Mouse (Mus musculus) megakaryocyte, adult 5-6 weeks (primary cell): ENCODE measurements around the gene Maml3. TPM values are rescaled to one million over a fixed set of nuclear protein-coding genes. Genes with fewer than 3 reads are reported as not detected.

Experiments used
- ATAC-seq: 2 replicates; pipeline ENCODE4 v1.8.0; 2016; ENCODE audit warnings: mild to moderate bottlenecking, inconsistent platforms; ENCODE audit not compliant: poor library complexity, severe bottlenecking
- total RNA-seq, 2 experiments: library from RNA; stranded (forward) in 1 of 2; stranded (reverse) in 1 of 2; fragments of 153-499, 151-499 nt in 1 of 2; fragments of 221-1000, 200-1000 nt in 1 of 2; gene quantifications; 2 replicates each; pipeline versions ENCODE4 v1.2.3 to v1.2.4; 2015 to 2017

Gene Maml3
- total RNA-seq, 2 experiments from 2014 or later = 3.1 to 4.3 TPM

DNA sequence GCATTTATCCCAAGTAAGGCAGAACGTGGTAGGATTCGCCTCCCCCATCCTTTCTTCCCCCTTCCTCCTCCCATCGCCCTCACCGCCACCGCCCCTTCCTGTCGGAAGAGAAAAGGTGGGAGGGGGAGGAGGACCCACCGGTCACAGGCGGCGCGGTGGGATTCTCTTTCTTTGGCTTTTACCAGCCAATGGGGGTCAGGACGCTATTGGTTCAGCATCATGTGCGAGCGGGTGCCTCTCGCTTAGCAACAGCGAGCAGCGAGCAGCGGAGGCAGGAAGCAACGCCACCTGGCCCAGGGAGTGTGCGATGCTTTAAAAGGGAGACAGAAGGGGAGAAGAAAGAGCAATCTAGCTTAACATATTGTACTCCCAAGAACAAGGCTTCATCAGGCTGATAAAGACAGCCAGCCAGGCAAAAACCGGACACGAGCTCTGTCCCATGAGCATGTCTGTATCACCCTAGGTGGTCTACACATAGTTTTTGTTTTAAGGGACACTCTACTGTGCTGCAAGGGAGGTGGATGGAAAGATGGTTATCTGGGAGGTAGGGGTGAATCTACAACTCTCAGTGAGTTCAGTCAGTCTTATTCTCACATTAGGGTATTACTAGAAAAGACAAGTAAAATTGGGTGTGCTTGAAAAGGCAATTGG is 97.1 kb downstream of the Maml3 start:
- peak; percentile 75 for ATAC-seq

DNA sequence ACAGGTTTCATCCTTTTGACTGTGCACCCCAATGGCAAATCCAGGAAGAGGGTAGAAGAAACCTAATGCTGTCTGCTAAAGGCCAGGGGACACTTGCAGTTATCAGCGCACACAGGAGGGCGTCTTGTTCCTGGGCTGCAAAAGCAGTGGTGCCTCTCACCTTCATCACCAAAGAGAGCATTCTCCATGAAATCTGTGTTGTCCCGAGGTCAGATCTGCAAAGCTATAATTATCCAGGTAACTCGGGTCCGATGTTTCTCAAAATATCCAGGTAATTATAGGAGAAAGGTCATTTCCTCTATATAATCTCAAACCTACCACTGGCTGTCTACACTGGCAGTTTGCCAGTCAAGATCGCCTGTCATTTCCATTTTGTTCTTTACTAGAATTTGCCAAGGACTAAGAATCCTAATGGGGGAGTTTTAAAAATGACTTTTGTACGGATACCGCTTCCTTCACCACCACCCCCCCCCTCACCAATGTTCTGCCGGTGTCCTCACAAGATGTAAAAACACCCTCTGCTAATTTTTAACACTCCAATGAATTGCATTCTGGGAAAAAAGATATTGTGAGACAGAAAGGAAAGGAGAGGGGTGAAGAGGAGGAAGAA is 98.0 kb downstream of the Maml3 start:
- no peak for ATAC-seq

DNA sequence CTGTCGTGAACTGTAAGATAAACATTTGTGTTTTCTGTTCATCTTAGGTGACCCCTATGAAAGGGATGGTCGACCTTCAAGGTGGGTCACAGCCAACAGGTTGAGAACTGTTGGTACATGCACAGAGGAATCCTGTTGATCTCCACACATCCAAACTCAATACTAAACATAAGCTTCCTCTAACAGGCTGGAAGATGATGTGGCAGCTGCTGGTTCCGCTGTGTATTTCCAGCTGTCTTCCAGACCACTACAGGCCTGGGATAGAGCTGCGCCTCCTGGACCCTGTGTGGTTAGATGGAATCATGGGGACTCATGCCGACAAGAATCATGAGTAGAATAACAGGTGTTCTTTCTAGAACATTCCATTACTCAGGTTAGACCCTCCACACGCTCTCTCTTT is 101.2 kb downstream of the Maml3 start:
- no peak for ATAC-seq

DNA sequence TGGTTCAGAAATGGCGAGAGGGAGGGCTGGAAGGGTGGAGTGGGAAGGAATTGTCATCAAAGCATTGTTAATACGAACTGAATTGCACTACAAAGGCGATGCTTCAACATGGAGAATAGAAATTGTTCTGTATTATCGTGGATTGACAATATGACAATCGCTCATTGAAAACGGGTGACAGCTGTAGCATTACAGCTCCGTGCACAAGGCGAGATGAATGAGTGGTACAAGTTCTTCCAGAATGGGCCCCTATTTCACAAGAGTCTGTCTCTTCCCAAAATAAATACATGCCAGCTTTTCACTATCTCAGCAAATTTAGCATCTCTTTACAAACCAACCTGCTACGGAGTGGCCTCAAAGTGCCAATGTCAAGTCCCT is 103.4 kb downstream of the Maml3 start:
- no peak for ATAC-seq

DNA sequence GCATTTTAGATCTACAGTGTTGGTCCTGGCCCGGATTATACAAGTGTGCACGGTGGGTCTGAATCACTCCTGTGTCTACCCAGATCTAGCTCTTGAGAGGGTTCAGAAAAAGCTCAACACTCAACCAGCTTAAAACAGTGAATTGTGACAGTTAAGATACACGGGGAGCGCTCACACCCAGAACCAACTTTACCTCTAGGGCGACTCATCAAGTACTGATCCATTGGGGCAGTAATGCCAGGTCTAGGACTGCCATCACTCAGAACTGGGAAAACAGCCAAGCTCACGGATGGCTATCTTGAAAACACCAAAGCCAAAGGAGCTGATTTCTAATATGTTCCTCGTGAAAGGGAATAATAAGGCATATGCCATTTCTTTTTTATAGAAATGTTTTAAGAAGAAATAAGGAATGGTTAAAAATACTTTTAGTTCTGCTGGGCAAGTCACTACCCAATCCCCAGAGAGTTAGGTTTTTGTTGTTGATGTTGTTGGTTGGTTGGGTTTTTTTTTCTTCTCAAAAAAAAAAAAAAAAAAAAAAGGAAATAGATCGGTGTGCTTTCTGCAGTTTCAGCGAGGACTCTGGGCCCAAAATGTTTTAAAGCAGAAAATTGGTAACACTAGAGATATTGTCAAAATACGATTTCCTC is 103.9 kb downstream of the Maml3 start:
- no peak for ATAC-seq

DNA sequence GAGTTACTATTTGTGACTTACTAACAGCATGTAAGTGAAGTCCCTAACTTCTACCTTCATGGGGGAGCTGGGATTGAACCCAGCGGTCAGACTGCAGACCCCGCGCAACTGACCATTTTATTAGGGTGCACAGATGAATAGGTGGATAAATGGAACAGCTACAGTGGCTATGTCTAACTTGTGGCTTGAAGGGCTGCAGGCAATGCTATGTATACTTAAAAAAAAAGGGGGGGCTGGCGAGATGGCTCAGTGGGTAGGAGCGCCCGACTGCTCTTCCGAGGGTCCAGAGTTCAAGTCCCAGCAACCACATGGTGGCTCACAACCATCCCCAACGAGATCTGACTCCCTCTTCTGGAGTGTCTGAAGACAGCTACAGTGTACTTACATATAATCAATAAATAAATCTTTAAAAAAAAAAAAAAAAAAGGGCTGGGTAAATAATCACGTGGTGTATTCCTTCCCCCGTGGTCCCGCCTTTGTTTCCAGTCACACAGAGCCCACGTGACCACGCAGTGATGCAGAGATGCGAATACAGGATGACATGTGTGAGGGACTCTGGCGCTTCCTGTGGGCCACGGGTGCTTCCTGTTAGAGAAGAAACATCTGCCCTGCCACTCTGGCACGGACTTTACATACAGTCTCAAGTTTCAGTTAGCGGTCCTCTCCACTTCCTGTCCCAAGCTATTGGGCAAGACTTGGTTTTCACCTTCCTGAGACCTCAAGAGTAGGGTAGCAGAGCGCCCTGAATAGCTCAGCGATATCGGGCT is 105.0 kb downstream of the Maml3 start:
- peak; percentile 98 for ATAC-seq

DNA sequence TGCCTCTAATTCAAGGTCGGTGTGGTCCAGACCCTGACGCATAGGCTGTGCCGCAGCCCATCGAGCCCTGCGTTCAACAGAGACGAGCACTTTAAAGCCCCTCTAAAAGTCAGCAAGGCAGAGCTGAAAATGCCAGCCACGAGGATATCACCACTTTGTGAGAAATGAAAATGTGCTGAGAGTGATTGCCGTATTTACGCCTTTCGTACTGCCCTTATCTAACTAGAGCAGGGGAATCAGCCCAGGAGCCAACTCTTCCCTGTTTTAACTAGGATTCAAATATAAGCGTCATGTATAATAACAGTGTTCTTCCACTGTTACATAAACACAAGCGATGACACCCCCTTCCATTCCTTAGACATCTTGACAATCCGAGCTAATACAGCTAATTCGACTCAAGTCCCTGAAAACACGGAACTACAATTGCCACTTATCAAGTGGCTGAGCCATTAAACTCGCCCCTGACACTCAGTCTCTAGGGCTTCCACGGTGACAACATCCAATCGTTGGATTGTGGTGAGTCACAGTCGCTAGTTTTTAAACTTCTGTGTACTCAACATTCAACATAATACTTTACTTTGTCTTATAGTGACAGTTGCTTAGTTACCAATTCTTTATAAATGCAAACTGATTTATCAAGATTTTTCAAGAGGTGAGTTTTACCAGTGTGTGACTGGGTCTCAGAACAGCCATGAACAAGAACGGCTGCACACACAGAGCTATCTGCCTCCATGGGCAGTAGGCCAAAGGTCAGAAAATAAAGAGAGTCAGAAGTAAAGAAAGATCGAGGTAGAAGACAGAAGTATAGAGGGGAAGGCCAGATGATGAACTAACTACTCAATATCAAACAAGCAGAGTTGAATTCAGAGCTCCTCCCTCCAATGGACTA is 106.1 kb downstream of the Maml3 start:
- ATAC-seq = no peak

DNA sequence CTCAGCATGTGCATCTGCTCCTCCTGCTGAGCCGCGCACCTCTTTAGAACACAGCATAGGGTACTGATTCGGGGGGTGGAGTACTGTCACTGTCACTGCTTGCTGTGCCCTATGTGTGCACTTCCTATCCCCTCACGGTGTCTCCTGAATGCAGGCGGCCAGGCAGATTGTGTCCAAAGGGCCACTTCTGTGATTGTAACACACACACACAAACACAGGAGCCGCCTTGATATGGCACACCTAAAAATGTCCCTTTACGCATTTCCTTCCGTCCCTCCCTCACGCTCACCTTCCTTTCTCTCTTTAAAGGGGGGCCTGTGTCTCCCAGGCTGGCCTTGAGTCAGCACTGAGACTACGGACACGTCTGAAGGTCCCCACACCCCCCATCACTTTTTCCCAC is 107.3 kb downstream of the Maml3 start:
- ATAC-seq = no peak

DNA sequence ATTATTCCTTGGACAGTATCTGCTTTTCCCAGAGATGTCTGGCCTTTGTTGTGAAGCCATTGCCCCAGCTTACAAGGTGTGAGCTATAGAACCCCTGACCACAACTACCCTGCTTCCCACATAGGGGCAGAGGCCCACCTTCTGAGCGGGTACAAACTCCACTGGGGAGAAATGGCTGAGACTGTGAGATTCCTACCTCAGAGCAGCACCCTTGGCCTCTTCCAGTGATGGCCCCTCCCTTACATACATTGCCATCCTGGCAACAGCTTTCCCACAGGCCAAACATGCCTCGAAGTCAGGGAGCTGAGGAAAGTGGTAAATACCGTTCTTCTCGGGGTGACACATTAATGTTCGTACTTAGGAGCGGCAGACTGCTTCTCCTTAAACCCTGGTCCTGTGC is 118.4 kb downstream of the Maml3 start:
- ATAC-seq = no peak

DNA sequence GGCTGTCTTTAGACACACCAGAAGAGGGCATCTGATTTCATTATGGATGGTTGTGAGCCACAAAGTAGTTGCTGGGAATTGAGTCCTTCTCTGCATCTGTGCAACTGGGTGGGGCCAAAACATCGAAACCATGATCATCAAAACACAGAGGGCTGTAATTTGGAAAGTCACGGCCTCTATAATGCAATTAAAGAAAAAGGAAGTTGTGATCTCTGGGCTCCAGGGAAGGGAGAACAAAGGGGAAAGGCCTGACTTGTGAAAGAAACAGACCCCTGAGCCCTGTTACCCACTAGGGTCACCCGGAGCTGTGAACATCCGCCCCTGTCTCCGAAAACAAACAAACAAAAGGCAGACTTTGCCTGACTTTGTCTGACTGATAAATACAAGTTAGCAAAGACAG is 123.4 kb downstream of the Maml3 start:
- ATAC-seq = peak; percentile 73

DNA sequence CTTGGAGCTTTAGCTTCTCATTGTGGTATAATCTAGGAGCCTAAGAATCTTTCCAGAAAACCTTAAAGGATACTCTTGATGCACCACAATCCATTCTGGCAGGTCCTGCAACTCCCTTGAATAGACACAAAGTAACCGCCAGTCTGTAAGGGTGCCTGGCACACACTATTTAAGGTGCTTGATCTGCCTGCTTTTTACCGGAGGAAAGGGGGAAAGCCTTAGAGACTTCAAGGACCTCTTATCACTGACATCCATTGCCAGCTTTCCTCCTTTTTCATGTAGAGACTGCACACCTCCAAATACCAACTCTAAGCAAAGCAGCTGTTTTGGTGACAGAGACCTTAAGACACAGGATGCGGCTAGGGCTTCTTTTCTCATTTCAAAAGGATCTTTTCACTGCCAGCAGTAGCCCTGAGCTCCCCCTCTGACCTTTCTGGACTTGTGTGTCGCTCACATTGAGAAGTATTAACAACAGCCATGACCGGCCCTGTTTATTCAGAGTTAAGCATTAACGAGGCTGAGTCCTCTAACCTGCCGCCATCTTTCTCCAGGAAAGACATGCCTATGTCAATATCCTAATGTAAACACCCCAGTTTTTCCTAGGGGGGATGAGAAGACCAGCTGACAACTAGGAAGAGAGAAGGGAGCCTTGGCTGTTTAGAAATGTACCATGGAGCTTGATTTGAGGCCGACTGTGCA is 127.1 kb downstream of the Maml3 start:
- ATAC-seq = no peak

DNA sequence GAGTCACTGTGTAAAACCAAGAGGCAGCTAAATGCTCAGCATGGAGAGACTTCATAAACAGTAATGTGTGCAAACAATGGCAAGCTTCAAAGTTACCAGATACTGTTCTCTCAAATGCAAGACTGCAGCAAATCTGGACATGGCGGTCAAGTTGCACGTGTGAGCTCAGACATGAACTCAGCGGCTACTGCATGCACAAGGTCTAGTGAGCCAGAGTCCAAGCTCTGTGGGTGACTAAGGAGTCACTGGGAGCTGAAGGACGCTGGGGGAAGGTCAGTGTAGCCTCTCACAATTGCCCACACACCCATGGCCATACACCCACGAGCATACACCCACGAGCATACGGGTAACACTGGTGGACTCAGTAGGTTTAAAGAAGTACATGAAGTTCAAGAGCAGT is 130.3 kb downstream of the Maml3 start:
- no peak for ATAC-seq

DNA sequence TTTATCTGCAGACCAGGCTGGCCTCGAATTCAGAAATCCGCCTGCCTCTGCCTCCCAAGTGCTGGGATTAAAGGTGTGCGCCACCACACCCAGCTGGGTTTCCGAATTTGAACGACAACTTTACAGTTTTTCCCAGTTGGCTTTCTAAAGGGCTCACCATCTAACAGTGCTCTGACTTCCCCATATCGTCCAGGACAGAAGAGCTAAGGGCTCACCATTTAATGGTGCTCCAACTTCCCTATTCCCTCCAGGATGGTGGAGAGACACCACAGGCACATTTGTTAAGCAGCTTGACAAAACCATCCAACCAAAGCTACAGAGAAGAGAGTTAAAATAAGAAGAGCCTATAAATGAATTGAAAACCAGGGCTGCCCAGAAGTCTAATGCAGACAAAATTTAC is 130.7 kb downstream of the Maml3 start:
- 0 out of 2 replicates have a peak, but pooled peaks have one; percentile 33 for ATAC-seq

DNA sequence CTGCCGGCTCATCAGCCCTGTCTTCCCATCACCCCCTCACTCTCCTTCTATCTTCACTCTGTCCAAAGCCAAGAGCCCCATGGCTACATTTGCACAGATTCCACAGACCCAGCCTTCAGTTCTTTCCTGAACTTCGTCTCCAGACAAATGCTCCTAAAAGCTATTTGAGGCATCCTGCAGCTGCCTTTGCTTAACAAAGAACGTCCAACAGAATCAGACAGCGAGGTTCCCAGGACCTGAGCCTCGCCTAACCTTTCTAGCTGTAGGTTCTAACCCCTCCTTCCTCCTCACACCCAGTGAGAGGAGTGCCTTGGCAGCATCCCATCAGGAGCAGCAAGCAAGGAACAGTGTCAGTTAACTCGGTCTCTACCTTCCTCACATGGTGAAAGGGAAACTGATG is 132.3 kb downstream of the Maml3 start:
- no peak for ATAC-seq

DNA sequence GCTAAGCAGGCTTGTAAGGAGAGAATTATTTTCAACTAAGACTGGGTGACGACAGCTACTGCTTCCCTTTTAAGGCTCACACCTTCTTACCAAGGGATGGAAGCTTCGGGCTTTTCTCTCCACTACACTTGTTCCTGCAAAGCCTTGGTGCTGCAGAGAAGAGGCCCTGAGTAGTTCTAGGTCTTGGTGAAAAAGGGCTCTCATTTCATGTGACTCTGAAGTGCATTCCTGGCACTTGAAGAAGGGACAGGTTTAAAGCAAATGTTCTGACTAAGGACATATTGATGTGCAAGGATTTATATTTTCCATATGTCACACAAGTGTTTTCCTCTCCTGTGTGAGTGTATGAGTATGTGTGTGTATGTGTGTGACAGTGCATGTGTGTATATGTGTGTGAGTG is 134.4 kb downstream of the Maml3 start:
- ATAC-seq = no peak

DNA sequence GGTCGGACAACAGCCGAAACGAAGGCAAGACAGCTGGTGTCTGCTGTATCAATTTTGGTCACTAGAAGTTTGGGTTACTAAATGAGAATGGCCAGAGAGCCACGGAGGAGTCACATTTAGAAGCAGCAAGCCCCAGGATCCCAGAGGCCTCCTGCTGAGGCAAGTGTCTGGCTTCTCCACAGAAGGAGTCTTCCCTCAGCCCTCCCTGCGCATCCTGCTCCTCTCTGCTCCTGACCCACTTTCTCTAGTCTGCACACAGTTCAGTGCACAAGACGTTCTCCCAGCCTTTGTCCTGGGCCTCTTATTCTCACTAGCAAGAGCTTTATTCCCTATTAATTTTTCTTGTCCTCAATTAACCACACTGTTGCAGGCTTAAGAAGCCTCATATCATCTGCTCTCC is 135.4 kb downstream of the Maml3 start:
- ATAC-seq = no peak

DNA sequence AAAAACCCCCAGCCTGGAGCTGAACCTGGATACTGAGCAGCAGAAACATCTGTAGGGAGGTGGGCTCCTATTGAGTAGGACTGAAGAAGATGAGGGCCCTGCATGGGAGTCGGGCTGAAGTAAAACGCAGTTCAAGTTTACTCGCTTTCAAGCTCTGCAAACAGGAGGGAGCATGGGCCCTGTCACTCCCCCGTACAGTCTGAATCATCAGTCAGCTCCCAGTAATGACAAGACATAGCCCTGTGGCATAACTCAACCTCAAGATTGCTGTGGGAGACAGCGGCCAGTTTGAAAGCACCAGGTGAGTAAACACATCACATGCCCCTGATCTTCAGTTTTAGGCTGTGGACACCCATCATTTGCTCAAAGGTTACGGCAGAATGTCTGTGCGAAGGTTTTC is 139.0 kb downstream of the Maml3 start:
- ATAC-seq = no peak

DNA sequence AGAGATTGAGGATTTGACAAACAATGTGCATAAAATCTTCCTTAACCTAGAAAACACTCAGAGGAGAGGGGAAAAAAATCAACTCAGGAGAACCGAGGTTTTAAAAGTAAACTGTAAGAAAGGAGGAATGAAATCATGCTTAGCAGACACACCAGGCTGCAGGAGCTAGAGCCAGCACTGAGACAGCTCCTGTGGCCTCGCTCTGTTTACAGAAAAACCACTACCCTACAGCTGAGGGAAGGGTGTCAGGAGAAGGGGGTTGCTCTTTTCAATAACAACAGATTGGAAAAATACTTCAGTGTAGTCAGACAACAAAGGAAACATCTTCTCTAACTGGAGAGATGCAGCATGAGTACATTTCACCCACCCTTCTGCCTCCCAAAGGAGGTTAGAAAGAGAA is 139.4 kb downstream of the Maml3 start:
- ATAC-seq = no peak

DNA sequence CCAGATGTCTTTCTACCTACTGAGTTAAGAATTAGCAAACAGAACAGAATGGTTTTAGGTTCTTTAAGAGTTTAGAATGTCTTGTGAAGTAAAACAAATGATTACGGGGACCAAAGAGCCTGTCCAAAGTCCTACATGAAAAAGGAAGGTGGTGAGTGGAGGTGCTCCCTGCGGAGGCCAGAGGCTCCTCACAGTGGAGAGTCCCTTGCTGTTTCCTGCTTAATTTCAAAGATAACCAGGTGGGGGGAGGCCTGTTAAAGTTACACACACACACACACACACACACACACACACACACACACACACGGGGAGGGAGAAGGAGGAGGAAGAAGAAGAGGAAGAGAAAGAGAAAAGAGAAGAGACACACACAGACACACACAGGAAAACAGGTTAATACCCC is 139.9 kb downstream of the Maml3 start:
- ATAC-seq = no peak

DNA sequence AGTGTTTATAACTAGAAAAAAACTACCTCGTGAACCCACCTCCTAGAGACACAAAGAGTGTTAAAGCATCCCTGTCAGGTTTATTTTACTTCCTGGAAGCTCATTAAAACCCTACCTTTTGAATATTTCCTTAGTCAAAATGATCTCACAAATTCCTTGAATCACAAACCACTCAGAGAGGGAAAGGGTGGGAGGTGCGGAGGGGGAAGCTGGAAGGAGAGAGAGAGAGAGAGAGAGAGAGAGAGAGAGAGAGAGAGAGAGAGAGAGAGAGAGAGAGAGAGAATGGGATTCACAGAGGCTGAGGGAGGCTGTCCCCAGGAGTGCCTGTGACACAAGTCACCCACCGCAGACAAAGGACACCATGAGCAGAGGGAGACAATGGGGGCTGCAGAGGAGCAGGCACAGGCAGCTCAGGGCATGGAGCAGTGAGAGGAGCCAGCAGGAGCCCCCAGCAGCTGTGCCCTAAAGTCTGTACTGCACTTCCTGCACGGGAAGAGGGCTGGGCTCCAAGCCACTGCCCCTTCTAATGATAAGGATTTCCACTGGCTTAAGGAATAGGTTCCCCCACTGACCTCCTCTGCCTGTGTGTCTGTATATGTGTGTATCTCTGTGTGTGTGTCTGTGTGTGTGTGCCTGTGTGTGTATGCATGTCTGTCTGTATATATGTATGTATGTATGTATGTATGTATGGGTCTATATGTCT is 140.8 kb downstream of the Maml3 start:
- no peak for ATAC-seq
